Mouse (Mus musculus) splenic B cell, adult 2 months (primary cell): ENCODE measurements around the gene Amdhd2.
"Not testable (repeated sequence)": the region's sequence is repeated elsewhere in the genome, so short reads cannot be mapped to it uniquely, and the experiment has no call there.

Experiments
- DNase-seq: peaks from one replicate; pipeline ENCODE4 v3.0.0-alpha.2; 2011; ENCODE audit warnings: low read depth, low spot score
- H3K27me3 ChIP-seq: 2 replicates; pipeline ENCODE4 v1.6.1; 2012; ENCODE audit warnings: mild to moderate bottlenecking, low read length, moderate library complexity, mixed read lengths; ENCODE audit not compliant: control insufficient read depth, poor library complexity, insufficient read depth, severe bottlenecking
- H3K36me3 ChIP-seq: 2 replicates; pipeline ENCODE4 v1.6.1; 2012; ENCODE audit warnings: mild to moderate bottlenecking, low read length, moderate library complexity, mixed read lengths; ENCODE audit not compliant: control insufficient read depth, poor library complexity, insufficient read depth, severe bottlenecking

The Amdhd2 gene

DNA sequence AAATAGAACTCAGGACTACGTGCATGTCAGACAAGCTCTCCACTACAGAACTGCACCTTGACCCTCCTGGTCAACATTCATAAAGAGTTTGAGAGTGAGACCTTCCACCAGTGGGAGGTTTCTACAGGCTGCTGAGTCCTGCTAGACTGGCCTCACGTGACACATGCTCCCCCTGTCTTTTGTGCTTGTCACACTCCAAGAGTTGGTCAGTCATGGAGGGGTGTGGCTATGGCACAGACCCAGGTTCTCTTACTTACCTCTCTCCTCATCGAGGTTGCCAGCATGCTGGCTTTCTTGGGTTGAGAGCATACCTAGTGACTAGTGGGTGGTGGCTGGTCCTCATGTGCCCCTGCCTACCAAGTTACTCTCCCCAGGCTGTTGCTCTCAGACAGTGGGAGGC is 9.1 kb downstream of the Amdhd2 start:
- H3K27me3 ChIP-seq: no peaks in the 10 kb centered on the region
- no peak for DNase-seq
- H3K36me3 ChIP-seq: 0 out of 2 replicates have a peak, but pooled peaks cover 2% of the 10 kb centered on the region

DNA sequence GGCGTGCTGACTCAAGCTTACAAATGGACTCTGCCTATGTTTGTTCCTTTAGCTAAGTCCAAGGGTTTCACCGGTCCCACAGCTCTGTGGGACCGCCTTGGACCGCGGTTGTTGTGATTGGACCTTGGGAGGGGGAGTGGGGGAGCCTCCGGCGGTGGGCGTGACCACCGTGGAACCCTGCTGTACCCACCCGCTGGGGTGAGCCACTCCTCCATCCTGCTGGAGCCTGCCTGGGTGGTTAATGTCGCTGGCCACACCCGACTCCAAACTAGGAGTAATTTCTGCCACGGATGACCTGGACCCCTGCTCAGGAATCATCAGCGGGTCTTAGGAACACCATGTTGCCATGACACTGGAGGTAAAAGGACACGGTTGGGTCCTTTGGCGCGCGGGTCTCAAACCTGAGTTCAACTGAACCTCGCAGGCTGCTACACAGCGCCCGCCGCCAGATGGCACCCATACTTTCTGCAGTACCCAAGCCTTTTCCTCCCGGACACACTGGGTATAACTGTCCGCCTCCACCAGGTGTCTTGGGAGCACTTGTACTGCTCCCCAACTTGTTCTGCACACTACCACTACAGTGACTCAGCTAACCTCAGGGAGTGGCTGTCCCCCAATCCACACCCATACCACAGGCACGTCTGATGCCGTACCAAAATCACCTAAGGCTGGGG is 11.5 kb downstream of the Amdhd2 start:
- Histone ChIP-seq H3K27me3 (no peaks in the 10 kb centered on the region), H3K36me3 (0 out of 2 replicates have a peak, but pooled peaks cover 2% of the 10 kb centered on the region)
- DNase-seq: peak; percentile 88

DNA sequence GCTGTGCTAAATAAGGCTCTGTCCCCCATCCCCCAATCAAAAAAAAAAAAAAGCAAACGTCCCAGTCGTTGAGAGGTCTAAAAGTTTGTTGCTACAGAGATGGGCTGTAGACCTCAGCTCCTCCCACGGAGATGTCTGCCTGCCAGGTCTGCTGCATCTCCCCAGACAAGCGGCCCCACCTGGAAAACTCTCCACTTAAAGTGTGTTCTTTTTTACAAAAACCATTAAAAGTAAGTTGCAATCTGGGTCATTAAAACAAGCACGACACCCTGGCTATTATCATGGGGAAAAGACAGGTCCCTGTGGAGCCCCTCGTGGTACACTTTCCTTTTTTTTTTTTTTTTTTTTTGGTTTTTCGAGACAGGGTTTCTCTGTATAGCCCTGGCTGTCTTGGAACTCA is 12.2 kb downstream of the Amdhd2 start:
- H3K27me3 ChIP-seq: no peaks in the 10 kb centered on the region
- no peak for DNase-seq
- 0 out of 2 replicates have a peak, but pooled peaks cover 2% of the 10 kb centered on the region for H3K36me3 ChIP-seq

GRCm38 (mm10) chr17:24150824-24151223 is 12.7 kb downstream of the Amdhd2 start, which contains the start of gene Pdpk1:
Gene Pdpk1, minus strand, starts transcription at chr17:24150924.
- no peak for DNase-seq
- Histone ChIP-seq H3K36me3 (0 out of 2 replicates have a peak, but pooled peaks cover 2% of the 10 kb centered on the region), H3K27me3 (no peaks in the 10 kb centered on the region)

DNA sequence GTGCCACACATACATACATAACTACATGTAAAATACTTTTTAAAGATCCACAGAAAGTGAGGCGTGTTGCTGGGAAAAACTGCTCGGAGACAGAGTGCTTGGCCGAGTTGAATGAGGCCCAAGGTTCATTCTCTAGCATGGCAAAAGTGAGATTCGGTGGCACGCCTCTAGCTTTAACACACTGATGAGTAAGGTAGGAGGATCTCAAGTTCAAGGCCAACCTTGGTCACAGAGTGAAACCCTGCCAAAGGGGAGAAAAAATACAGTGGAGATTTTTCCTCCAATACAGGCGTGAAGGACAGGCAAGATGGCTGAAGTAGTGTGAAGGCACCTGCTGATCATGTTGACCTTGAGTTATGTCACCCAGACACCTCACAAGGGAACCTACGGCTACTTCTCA is 14.1 kb downstream of the Amdhd2 start:
- Histone ChIP-seq H3K27me3 (no peaks in the 10 kb centered on the region), H3K36me3 (no peaks in the 10 kb centered on the region)
- DNase-seq: no peak

- DNase-seq: no peak
- no peaks in the 10 kb centered on the region for H3K27me3 ChIP-seq
- H3K36me3 ChIP-seq: no peaks in the 10 kb centered on the region
Observed at GRCm38 (mm10) chr17:24142897-24143296, 20.7 kb downstream of the Amdhd2 start.

- H3K36me3 ChIP-seq: no peaks in the 10 kb centered on the region
- no peaks in the 10 kb centered on the region for H3K27me3 ChIP-seq
- DNase-seq: peak; percentile 98
Observed at GRCm38 (mm10) chr17:24141425-24141920, 22.1 kb downstream of the Amdhd2 start.

- H3K27me3 ChIP-seq: no peaks in the 10 kb centered on the region
Observed at GRCm38 (mm10) chr17:24140845-24141424, 22.6 kb downstream of the Amdhd2 start.

DNA sequence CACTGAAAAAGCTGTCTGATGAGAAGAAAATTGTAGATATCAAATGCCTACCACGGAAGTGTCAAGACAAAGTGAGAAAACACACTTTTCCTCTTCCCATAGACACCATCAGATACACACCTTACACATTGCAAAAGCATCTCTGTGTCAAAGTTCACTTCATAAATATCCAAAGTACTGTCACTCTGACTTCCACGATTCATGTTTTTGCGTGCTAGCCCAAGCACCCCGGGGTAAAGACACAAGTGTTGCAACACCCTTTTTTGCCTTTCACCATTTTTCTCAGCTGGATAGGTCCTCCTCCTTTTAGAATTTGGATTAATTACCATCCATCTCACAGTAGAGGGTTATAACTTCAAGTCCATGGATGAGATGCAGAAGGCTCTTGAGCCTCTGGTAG is 23.6 kb downstream of the Amdhd2 start:
- Histone ChIP-seq H3K36me3 (no peaks in the 10 kb centered on the region), H3K27me3 (no peaks in the 10 kb centered on the region)
- DNase-seq: no peak

More at GRCm38 (mm10) chr17:24140845-24141424, 22.6 kb downstream of the Amdhd2 start:
- peak; percentile 34 for DNase-seq
- no peaks in the 10 kb centered on the region for H3K36me3 ChIP-seq

- H3K27me3 ChIP-seq: no peaks in the 10 kb centered on the region
- peak; percentile 63 for DNase-seq
- H3K36me3 ChIP-seq: no peaks in the 10 kb centered on the region
Observed at GRCm38 (mm10) chr17:24139256-24139655, 24.3 kb downstream of the Amdhd2 start.

DNA sequence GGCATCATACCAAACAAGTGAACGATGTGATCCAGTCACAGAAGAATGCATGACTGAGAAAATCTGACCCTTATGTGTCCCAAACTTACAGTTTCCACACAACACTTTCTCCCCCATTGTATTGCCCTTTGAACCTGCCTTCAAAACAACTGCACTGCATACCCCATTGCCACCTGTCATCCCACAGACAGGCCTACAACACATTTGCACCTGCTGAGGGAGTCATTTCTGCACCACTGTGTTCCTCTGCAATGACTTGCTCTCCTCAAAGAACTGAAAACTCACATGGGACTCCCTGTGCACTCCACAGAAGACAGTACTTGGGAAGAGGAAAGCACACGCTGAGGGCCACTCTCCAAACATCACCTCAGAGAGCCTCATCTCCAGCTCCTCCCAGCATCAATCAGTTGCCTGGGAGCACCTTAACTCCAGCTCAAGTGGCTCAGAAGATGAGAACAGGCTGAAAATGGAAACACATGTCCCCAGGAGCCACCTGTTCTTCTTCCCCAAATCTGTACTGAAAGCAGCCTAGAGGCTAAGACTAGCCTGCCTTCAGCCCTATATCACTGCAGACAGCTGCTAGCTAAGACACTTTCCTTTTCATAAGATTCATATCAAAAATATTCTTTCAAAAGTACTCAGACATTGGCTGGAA is 26.2 kb downstream of the Amdhd2 start:
- no peak for DNase-seq
- no peaks in the 10 kb centered on the region for H3K36me3 ChIP-seq

DNA sequence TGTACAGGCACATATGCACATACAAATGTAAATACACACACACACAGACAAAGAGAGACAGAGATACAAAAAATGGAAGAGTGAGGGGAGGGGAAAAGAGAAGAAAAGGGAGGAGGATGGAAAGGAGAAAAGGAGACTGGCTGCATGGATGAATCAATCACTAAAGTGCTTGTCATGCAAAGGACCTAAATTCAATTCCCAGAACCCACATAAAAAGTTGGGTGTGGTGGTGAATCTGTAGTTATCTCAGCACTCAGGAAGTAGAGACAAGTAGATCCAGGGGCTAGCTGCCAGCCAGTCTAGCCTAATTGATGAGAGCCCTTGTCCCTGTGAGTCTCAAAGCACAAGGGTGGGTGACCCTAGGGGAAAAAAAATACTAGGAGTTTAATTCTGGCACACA is 29.5 kb downstream of the Amdhd2 start:
- DNase-seq: no peak

More for the DNA sequence above, 26.2 kb downstream of the Amdhd2 start:
- no peaks in the 10 kb centered on the region for H3K27me3 ChIP-seq

GRCm38 (mm10) chr17:24132919-24133318 is 30.6 kb downstream of the Amdhd2 start:
- H3K27me3 ChIP-seq, H3K36me3 ChIP-seq: not testable (repeated sequence)
- peak; percentile 50 for DNase-seq

More for the DNA sequence above, 29.5 kb downstream of the Amdhd2 start:
- no peaks in the 10 kb centered on the region for H3K36me3 ChIP-seq
- no peaks in the 10 kb centered on the region for H3K27me3 ChIP-seq

GRCm38 (mm10) chr17:24131570-24131969 is 32.0 kb downstream of the Amdhd2 start:
- DNase-seq: no peak
- Histone ChIP-seq H3K27me3 (no peaks in the 10 kb centered on the region), H3K36me3 (no peaks in the 10 kb centered on the region)

- not testable (repeated sequence) for DNase-seq, H3K27me3 ChIP-seq, H3K36me3 ChIP-seq
Observed at GRCm38 (mm10) chr17:24129246-24129645, 34.3 kb downstream of the Amdhd2 start.
